Mouse (Mus musculus) forebrain, embryonic 10.5 days (tissue): ENCODE measurements at regions not wholly inside any gene's neighbourhood (a gene's known extent, or its start where the extent isn't known, plus 50 kb on each side); places are given as distances from the start of the nearest gene placed in this dataset. TPM values are rescaled to one million over a fixed set of nuclear protein-coding genes. Genes with fewer than 3 reads are reported as not detected.

Experiments
- microRNA-seq: library from miRNA; unstranded; fragments of <30 nt; microRNA quantifications from one replicate; pipeline ENCODE4, GENCODE M21; 2017

Small RNA genes in the stretch of these regions (microRNA-seq; reads per million reads assigned to microRNA genes)
- gene Gm22368: not detected
- not detected for gene Gm44376
